Mouse (Mus musculus) heart, embryonic 16.5 days (tissue): Measurements from ENCODE around the gene Gm14496. TPM values are rescaled to one million over a fixed set of nuclear protein-coding genes. Genes with fewer than 3 reads are reported as not detected.
A peak's percentile ranks its signal among the peaks of the same experiment; 100 is the strongest.
"Not testable (repeated sequence)": the region's sequence is repeated elsewhere in the genome, so short reads cannot be mapped to it uniquely, and the experiment has no call there.

ENCODE experiments used
- ATAC-seq: fragments of 200-750 bp; cut with Nextera tagmentation; replicated peaks from 2 replicates; pipeline ENCODE4 v1.8.0; 2017; ENCODE audit warnings: moderate number of reproducible peaks; ENCODE audit not compliant: insufficient read depth, low FRiP score; ENCODE audit errors: extremely low read depth
- H3K27ac ChIP-seq: fragments of 300-500 bp; sonication (generic); 2 replicates; pipeline ENCODE4 v1.5.1; 2014; ENCODE audit warnings: mild to moderate bottlenecking, low read length, control low read depth, moderate library complexity
- H3K27me3 ChIP-seq: fragments of 300-500 bp; sonication (generic); 2 replicates; pipeline ENCODE4 v1.6.1; 2014; ENCODE audit warnings: low read length, mixed read lengths; ENCODE audit not compliant: control insufficient read depth, insufficient read depth
- H3K36me3 ChIP-seq: fragments of 300-500 bp; sonication (generic); 2 replicates; pipeline ENCODE4 v1.6.1; 2014; ENCODE audit not compliant: control insufficient read depth, insufficient read depth
- H3K4me1 ChIP-seq: fragments of 300-500 bp; sonication (generic); 2 replicates; pipeline ENCODE4 v1.6.1; 2014; ENCODE audit warnings: low read length, mixed read lengths; ENCODE audit not compliant: control insufficient read depth, insufficient read depth
- H3K4me2 ChIP-seq: fragments of 300-500 bp; sonication (generic); 2 replicates; pipeline ENCODE4 v1.6.1; 2014; ENCODE audit warnings: low read depth, mild to moderate bottlenecking, control low read depth, low read length
- H3K4me3 ChIP-seq: fragments of 300-500 bp; sonication (generic); 2 replicates; pipeline ENCODE4 v1.5.1; 2014; ENCODE audit warnings: mild to moderate bottlenecking, control low read depth, low read length
- H3K9ac ChIP-seq: fragments of 300-500 bp; sonication (generic); 2 replicates; pipeline ENCODE4 v1.6.1; 2014; ENCODE audit warnings: low read length, control low read depth
- H3K9me3 ChIP-seq: fragments of 300-500 bp; sonication (generic); replicated peaks from 2 replicates; pipeline ENCODE4 v1.6.1; 2016; ENCODE audit warnings: low read length; ENCODE audit not compliant: control insufficient read depth
- WGBS: fragments of 180-500 bp; shearing (Covaris S2); extraction: QIAGEN DNeasy Blood & Tissue Kit; methylation state at CpG from one replicate; pipeline ENCODE4 v1.1.7; 2014; 5-methylcytosine and 5-hydroxymethylcytosine counted together
- polyA plus RNA-seq: library from polyadenylated mRNA; unstranded; fragments of >200 nt; fragmentation: Nextera tagmentation; extraction: Ambion mirVana; gene quantifications from 2 replicates; pipeline ENCODE4 v1.2.1, GENCODE M21; 2015

Gm14496 gene
- not detected in 2 replicates for polyA plus RNA-seq

- Histone ChIP-seq H3K27ac (no peak within 1 kb of the TSS), H3K9ac (no peak within 1 kb of the TSS), H3K9me3 (no peaks in the 10 kb centered on the region), H3K27me3 (no peaks in the 10 kb centered on the region), H3K4me1 (no peaks in the 10 kb centered on the region), H3K4me2 (no peak within 1 kb of the TSS), H3K36me3 (no peaks in the 10 kb centered on the region), H3K4me3 (no peak within 1 kb of the TSS)
- no peak for ATAC-seq
- 60% methylated on average over 3 of the region's 3 CpGs for whole genome bisulfite sequencing
Measured at GRCm38 (mm10) chr2:181990829-181991228, at the start of gene Gm14496. TSS of gene Gm14496 (plus strand) at chr2:181991129.

GRCm38 (mm10) chr2:181952747-181953680 is 37.9 kb upstream of the Gm14496 start:
- not testable (repeated sequence) for H3K36me3 ChIP-seq
- whole genome bisulfite sequencing, result 23% methylated on average over 21 of the region's 21 CpGs

DNA sequence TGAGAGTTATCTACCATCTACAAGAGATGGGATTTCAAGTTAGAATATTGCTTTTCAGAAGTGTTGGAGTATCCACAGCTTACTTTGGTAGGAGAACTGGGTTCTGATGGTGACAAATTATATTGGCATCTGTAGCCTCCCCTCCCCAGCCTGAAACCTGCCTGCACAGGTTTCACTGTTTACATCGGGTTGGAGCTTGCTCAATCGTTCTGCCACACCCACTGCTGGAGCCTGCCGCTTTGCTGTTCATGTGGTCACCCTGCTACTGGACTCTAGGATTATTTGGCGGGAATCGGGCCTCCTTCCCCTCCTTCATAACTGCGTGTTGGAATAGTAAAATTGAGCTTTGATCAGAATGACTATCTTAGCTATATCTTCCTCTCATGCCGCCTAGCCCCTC is 22.5 kb upstream of the Gm14496 start:
- WGBS, result 70% methylated on average over 7 of the region's 7 CpGs
- ATAC-seq, result no peak

More at GRCm38 (mm10) chr2:181952747-181953680, 37.9 kb upstream of the Gm14496 start:
- H3K9ac ChIP-seq, H3K9me3 ChIP-seq, ATAC-seq, H3K4me1 ChIP-seq, H3K4me3 ChIP-seq, H3K27me3 ChIP-seq, H3K27ac ChIP-seq: not testable (repeated sequence)
- peak overlapping the region; percentile 34; the same call in 1 of the 2 replicates for H3K4me2 ChIP-seq

DNA sequence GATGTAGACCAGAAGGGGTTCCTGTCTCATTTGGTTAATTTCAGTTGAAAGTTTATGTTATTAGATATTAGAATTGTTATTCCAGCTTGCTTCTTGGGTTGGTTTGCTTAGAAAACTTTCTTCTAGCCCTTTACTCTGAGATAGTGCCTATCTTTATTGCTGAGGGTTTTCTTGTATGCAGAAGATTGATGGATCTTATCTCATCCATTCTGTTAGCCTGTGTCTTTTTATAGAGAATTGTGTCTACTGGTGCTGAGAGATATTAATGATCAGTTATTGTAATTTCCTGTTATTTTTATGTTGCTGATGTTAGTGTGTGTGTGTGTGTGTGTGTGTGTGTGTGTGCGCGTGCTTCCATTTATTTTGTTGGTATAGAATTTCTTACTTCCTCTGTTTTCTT is 21.7 kb upstream of the Gm14496 start:
- Histone ChIP-seq H3K27me3 (no peaks in the 10 kb centered on the region), H3K36me3 (no peaks in the 10 kb centered on the region), H3K9ac (no peak overlapping the region), H3K4me3 (no peak overlapping the region), H3K4me1 (no peaks in the 10 kb centered on the region), H3K27ac (no peak overlapping the region), H3K9me3 (no peaks in the 10 kb centered on the region), H3K4me2 (no peak overlapping the region)
- no peak for ATAC-seq
- WGBS, result 96% methylated on average over 2 of the region's 2 CpGs

More for the DNA sequence above, 22.5 kb upstream of the Gm14496 start:
- H3K27ac ChIP-seq, result no peak overlapping the region
- no peaks in the 10 kb centered on the region for H3K4me1 ChIP-seq
- no peaks in the 10 kb centered on the region for H3K9me3 ChIP-seq
- H3K27me3 ChIP-seq, result no peaks in the 10 kb centered on the region
- H3K36me3 ChIP-seq, result no peaks in the 10 kb centered on the region
- H3K4me3 ChIP-seq, result no peak overlapping the region
- no peak overlapping the region for H3K4me2 ChIP-seq
- no peak overlapping the region for H3K9ac ChIP-seq

DNA sequence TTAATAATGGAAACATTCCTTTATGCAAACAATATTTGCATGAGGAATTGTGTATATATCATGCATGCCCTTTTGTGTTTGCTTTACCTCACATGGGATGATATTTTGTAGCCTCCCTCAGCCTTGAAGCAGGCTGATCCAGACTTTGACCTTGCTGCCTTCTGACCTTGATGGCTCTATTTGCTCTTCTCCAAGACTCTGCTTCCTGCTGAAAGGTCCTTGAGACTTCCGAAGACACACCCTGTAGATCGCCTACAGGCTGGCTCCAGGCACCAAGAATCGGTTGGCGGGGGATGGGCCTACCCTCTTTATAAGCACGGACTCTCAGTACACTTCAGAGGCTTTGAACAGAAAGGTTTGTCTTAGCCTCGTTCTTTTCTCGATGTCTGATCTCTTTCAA is 9.0 kb upstream of the Gm14496 start:
- H3K27ac ChIP-seq, ATAC-seq, H3K36me3 ChIP-seq, H3K27me3 ChIP-seq, H3K9ac ChIP-seq, H3K4me2 ChIP-seq, H3K4me1 ChIP-seq, H3K9me3 ChIP-seq, H3K4me3 ChIP-seq: not testable (repeated sequence)
- WGBS, result 61% methylated on average over 7 of the region's 7 CpGs

Other genes with a start within 250 kb of the Gm14496 start
- 0.06 and 0.08 TPM in 2 replicates for gene Myt1, start 227.8 kb upstream of the Gm14496 start, polyA plus RNA-seq
- 30.2 and 31.7 TPM in 2 replicates for gene Pcmtd2, start 153.3 kb upstream of the Gm14496 start, polyA plus RNA-seq
- 41.8 and 44.9 TPM in 2 replicates for gene Polr3k, start 126.8 kb upstream of the Gm14496 start, polyA plus RNA-seq